Mouse (Mus musculus) intestine, embryonic 14.5 days (tissue): ENCODE data around the gene 4930507D05Rik. TPM values are rescaled to one million over a fixed set of nuclear protein-coding genes. Genes with fewer than 3 reads are reported as not detected.
"Not testable (repeated sequence)": the region's sequence is repeated elsewhere in the genome, so short reads cannot be mapped to it uniquely, and the experiment has no call there.

ENCODE experiments used
- ATAC-seq: fragments of 200-750 bp; cut with Nextera tagmentation; replicated peaks from 2 replicates; pipeline ENCODE4 v1.8.0; 2017; ENCODE audit warnings: low read depth, moderate number of reproducible peaks, moderate TSS enrichment, moderate library complexity; ENCODE audit not compliant: low FRiP score, low TSS enrichment
- DNase-seq: peaks from one replicate; pipeline ENCODE4 v3.0.0-alpha.2; 2018; ENCODE audit warnings: low spot score
- H3K27ac ChIP-seq: fragments of 300-500 bp; sonication (generic); 2 replicates; pipeline ENCODE4 v1.5.1; 2014; ENCODE audit warnings: low read depth, mild to moderate bottlenecking, control low read depth
- H3K27me3 ChIP-seq: fragments of 300-500 bp; sonication (generic); replicated peaks from 2 replicates; pipeline ENCODE4 v1.6.1; 2014; ENCODE audit warnings: low read length, control low read depth; ENCODE audit not compliant: control insufficient read depth, insufficient read depth
- H3K36me3 ChIP-seq: fragments of 300-500 bp; sonication (generic); 2 replicates; pipeline ENCODE4 v1.6.1; 2014; ENCODE audit warnings: low read length, control low read depth; ENCODE audit not compliant: control insufficient read depth, insufficient read depth
- H3K4me1 ChIP-seq: fragments of 300-500 bp; sonication (generic); replicated peaks from 2 replicates; pipeline ENCODE4 v1.6.1; 2014; ENCODE audit warnings: low read length, control low read depth, mixed read lengths; ENCODE audit not compliant: control insufficient read depth, insufficient read depth
- H3K4me2 ChIP-seq: fragments of 300-500 bp; sonication (generic); 2 replicates; pipeline ENCODE4 v1.6.1; 2014; ENCODE audit warnings: low read length
- H3K4me3 ChIP-seq: fragments of 300-500 bp; sonication (generic); 2 replicates; pipeline ENCODE4 v1.5.1; 2014; ENCODE audit warnings: low read depth, low read length, control low read depth, mixed read lengths
- H3K9ac ChIP-seq: fragments of 300-500 bp; sonication (generic); 2 replicates; pipeline ENCODE4 v1.6.1; 2014; ENCODE audit warnings: mild to moderate bottlenecking, low read length
- H3K9me3 ChIP-seq: fragments of 300-500 bp; sonication (generic); 2 replicates; pipeline ENCODE4 v1.6.1; 2016; ENCODE audit warnings: low read length, control low read depth; ENCODE audit not compliant: control insufficient read depth
- WGBS: fragments of 180-500 bp; shearing (Covaris S2); extraction: QIAGEN DNeasy Blood & Tissue Kit; methylation state at CpG from one replicate; pipeline ENCODE4 v1.1.7; 2014; 5-methylcytosine and 5-hydroxymethylcytosine counted together
- polyA plus RNA-seq: library from polyadenylated mRNA; unstranded; fragments of >200 nt; fragmentation: Nextera tagmentation; extraction: Ambion mirVana; gene quantifications from 2 replicates; pipeline ENCODE4 v1.2.1, GENCODE M21; 2014

The 4930507D05Rik gene
- polyA plus RNA-seq, 1 experiment from 2014 or later: 0.37 TPM

DNA sequence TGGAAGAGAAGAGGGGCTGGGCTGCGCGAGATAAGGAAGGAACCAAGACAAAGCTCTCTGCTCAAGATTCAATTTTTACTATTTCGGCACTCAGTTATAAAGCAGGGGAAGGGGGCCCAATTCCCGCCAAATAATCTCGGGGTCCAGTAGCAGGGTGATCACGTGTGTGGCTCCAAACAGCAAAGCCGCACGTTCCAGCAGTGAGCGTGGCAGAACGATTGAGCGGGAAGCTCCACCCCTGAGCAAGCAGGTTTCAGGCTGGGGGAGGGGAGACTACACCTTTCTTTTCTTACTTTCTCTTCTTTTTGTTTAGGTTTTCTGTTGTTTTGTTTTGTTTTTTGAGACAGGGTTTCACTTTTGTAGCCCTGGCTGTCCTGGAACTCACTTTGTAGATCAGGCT lies 2.7 kb downstream of the 4930507D05Rik start:
- H3K4me1 ChIP-seq: peaks cover 10% of the 10 kb centered on the region
- not testable (repeated sequence) for H3K27ac ChIP-seq, H3K9me3 ChIP-seq, H3K27me3 ChIP-seq, H3K4me2 ChIP-seq, H3K9ac ChIP-seq, DNase-seq, H3K4me3 ChIP-seq, ATAC-seq
- H3K36me3 ChIP-seq: peaks cover 25% of the 10 kb centered on the region
- 62% methylated on average over 11 of the region's 11 CpGs for WGBS

DNA sequence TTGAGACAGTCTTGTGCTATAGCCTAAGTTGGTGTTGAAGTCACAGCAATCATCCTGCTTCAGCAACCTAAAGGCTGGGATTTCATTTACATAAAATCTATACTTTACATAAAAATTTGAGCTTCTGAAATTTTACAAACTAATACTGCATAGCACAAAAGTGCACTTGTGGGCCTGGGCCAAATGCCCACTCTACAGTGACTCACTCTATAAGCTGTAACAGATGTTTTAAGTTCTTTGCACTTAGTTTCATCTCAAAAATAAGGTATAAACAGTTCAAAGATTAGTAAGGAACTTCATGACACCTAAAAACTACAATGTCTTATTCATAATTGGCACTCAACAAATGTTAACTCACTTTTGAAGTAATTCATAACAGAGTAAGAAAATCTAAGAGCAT lies 12.0 kb downstream of the 4930507D05Rik start:
- Histone ChIP-seq H3K27me3 (no peaks in the 10 kb centered on the region), H3K4me3 (no peak overlapping the region), H3K4me1 (no peaks in the 10 kb centered on the region), H3K9me3 (no peaks in the 10 kb centered on the region), H3K36me3 (peaks cover 61% of the 10 kb centered on the region), H3K27ac (no peak overlapping the region), H3K4me2 (no peak overlapping the region), H3K9ac (no peak overlapping the region)
- no peak for DNase-seq
- ATAC-seq: no peak

GRCm38 (mm10) chr10:62469736-62470135 lies 20.4 kb downstream of the 4930507D05Rik start:
- H3K36me3 ChIP-seq: peaks cover 29% of the 10 kb centered on the region
- no peaks in the 10 kb centered on the region for H3K27me3 ChIP-seq
- H3K9me3 ChIP-seq: no peaks in the 10 kb centered on the region
- no peak overlapping the region for H3K4me3 ChIP-seq
- ATAC-seq (no peak), DNase-seq (no peak)
- no peak overlapping the region for H3K27ac ChIP-seq
- H3K9ac ChIP-seq: no peak overlapping the region
- WGBS: 93% methylated on average over 4 of the region's 4 CpGs
- H3K4me2 ChIP-seq: no peak overlapping the region
- no peaks in the 10 kb centered on the region for H3K4me1 ChIP-seq

DNA sequence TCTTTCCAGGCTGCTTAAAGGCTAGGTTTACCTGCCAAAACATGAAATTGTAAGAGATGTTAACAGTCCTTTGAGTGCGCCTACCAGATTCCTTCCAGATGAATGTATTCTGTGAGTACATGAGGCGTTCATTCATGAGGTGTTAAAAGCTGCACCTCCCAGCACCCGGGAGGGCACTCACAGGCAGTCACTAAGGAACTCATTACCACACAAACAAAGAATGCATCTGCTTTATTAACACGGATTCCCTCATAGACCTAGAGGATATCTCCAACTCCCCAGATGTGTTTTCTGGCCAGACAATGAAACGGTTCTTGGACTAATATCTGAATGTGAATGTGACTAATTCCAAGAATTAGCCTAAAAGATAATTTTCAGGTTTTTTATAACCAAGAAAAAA lies 21.8 kb downstream of the 4930507D05Rik start:
- no peaks in the 10 kb centered on the region for H3K27me3 ChIP-seq
- H3K27ac ChIP-seq: no peak overlapping the region
- H3K4me2 ChIP-seq: no peak overlapping the region
- H3K9ac ChIP-seq: no peak overlapping the region
- H3K36me3 ChIP-seq: peaks cover 31% of the 10 kb centered on the region
- H3K4me1 ChIP-seq: no peaks in the 10 kb centered on the region
- no peak overlapping the region for H3K4me3 ChIP-seq
- H3K9me3 ChIP-seq: no peaks in the 10 kb centered on the region
- WGBS: 75% methylated on average over 5 of the region's 5 CpGs
- no peak for DNase-seq
- no peak for ATAC-seq

- Histone ChIP-seq H3K9me3 (no peaks in the 10 kb centered on the region), H3K36me3 (peaks cover 16% of the 10 kb centered on the region; the same call in 1 of the 2 replicates), H3K4me2 (no peak overlapping the region), H3K9ac (no peak overlapping the region), H3K27me3 (no peaks in the 10 kb centered on the region), H3K4me3 (no peak overlapping the region), H3K27ac (no peak overlapping the region), H3K4me1 (no peaks in the 10 kb centered on the region)
- no peak for DNase-seq
- 91% methylated on average over 10 of the region's 10 CpGs for WGBS
- ATAC-seq: no peak
Measured at GRCm38 (mm10) chr10:62474944-62475343, 25.7 kb downstream of the 4930507D05Rik start.

- H3K9ac ChIP-seq: no peak overlapping the region
- DNase-seq: no peak
- H3K27me3 ChIP-seq: no peaks in the 10 kb centered on the region
- H3K4me1 ChIP-seq: no peaks in the 10 kb centered on the region
- no peak overlapping the region for H3K4me2 ChIP-seq
- H3K4me3 ChIP-seq: no peak overlapping the region
- peaks cover 16% of the 10 kb centered on the region; the same call in 1 of the 2 replicates for H3K36me3 ChIP-seq
- 71% methylated on average over 2 of the region's 2 CpGs for WGBS
- ATAC-seq: no peak
- no peaks in the 10 kb centered on the region for H3K9me3 ChIP-seq
- H3K27ac ChIP-seq: no peak overlapping the region
Measured at GRCm38 (mm10) chr10:62476980-62477379, 27.7 kb downstream of the 4930507D05Rik start.

DNA sequence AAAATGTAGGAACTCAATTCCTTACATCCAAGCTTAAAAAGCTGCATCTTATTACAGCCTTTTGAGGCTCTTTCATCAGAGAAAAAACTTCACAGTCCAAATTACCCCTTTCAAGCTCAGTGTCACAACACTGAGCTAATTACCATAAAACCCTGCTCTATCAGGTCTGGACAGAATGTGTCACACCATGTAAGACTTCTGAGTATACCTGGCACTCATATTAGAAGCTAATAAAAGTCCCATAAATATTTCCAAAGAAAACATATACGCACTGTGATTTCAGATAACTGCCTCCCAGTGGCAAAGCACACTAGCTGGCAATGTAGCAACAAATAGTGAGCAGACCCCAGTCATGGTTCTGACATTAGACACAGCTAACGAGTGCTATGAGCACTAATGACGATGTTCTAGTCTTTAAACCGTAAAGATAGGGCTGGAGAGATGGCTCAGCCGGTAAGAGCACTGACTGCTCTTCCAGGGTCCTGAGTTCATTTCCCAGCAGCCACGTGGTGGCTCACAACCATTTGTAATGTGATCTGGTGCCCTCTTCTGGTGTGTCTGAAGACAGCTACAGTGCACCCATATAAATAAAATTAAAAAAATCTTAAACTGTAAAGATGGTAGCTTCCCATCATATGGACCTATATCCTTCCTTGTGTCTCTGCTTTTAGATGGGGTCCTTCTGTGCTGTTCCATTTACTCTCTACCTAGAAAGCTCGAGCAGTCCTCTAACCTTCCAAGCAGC lies 32.0 kb downstream of the 4930507D05Rik start:
- Histone ChIP-seq H3K36me3 (peaks cover 7% of the 10 kb centered on the region; the same call in 1 of the 2 replicates), H3K9ac (no peak overlapping the region), H3K27ac (no peak overlapping the region), H3K9me3 (no peaks in the 10 kb centered on the region), H3K27me3 (no peaks in the 10 kb centered on the region), H3K4me2 (no peak overlapping the region), H3K4me1 (no peaks in the 10 kb centered on the region), H3K4me3 (no peak overlapping the region)
- WGBS: 66% methylated on average over 7 of the region's 7 CpGs
- ATAC-seq: no peak
- no peak for DNase-seq

DNA sequence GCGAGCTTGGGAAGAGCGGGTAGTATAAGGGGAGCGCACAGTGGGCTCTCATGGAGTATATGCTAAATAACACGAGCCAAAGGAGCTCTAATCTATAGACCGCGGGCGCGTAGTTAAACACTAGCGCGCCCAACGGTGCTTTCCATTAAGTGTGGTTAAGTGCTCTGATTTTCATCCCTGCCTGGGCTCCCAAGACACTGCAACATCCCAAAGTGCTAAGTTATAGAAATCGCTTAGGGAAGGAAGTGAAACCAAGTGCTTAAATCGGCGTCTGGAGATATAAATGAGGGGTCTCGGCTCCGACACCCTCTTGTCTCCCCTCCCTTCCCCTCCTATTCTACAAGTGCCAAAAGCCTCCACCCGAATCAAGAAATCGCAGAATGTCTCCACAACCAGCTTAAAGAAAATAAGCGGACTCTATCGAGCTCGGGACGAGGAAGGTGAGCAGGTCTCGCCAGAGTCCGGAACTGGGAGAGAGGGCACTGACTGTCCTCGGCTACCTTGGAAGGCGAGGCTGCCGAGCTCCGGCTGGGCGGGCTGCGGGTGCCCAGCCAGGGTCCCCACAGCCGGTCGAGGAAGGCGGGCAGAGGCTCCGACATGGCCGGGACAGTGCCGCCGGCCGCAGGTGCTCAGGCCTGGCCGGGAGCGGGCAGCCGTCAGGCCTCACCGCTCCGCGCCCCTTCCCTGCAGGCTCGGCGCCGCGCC lies 36.7 kb downstream of the 4930507D05Rik start:
- Histone ChIP-seq H3K27ac (peak overlapping the region; percentile 64), H3K4me1 (peaks cover 5% of the 10 kb centered on the region; the same call in 1 of the 2 replicates), H3K9me3 (no peaks in the 10 kb centered on the region), H3K9ac (peak overlapping the region; percentile 79), H3K27me3 (no peaks in the 10 kb centered on the region), H3K36me3 (no peaks in the 10 kb centered on the region), H3K4me3 (peak overlapping the region; percentile 98), H3K4me2 (peak overlapping the region; percentile 77)
- ATAC-seq (peak; percentile 80), DNase-seq (no peak)
- WGBS: under 1% methylated on average over 45 of the region's 48 CpGs
